ENCODE assay signal across 26 mouse cellular contexts in genomic region chr19:56944826-56945225, GRCm38 (mm10).
DNase-seq lines count a peak whose midpoint lies in the region; ATAC-seq lines count a peak whose summit lies in the region.
"Had no signal": no experiment of that assay in that cellular context is flagged by ENCODE, and none has a peak within 500 bp of the region (broad histone marks: within the 10 kb centered on the region; RNA-seq: fewer than 3 reads in every experiment).

No protein-coding gene starts in this region.

- DNase-seq in kidney, adult 8-10 months: no peak
- no peak for DNase-seq in lung, postnatal 25 days (ENCODE audit: low spot score)
- no peak for DNase-seq in urinary bladder, adult 2 months (ENCODE audit: low spot score)
- DNase-seq: B cell, adult 2 months; cerebellum, adult 11 months; cerebellum, postnatal 10 days; gastrocnemius, postnatal 14 days; heart, postnatal 10 days; liver; lung, postnatal 10 days; thymus, adult 18-20 months; thymus, postnatal 4 days had no signal

- H3K9me3 ChIP-seq in kidney, embryonic 16.5 days (ENCODE audit: low read length): peaks cover 5% of the 10 kb centered on the region; the same call in 1 of the 2 replicates
- H3K9me3 ChIP-seq in lung, embryonic 16.5 days (ENCODE audit: control insufficient read depth, low read length): peaks cover 3% of the 10 kb centered on the region
- H3K9me3 ChIP-seq in intestine, embryonic 15.5 days: no peaks in the 10 kb centered on the region
- no peaks in the 10 kb centered on the region for H3K9me3 ChIP-seq in forebrain, embryonic 13.5 days (replicated peaks)
- H3K9me3 ChIP-seq: limb, embryonic 10.5 days; liver, embryonic 15.5 days; midbrain, embryonic 15.5 days; neural tube, embryonic 13.5 days had no signal

- H3K4me2 ChIP-seq in kidney, embryonic 16.5 days (replicated peaks; ENCODE audit: low read depth, low read length): no peak overlapping the region
- no peak overlapping the region for H3K4me2 ChIP-seq in lung, embryonic 16.5 days (ENCODE audit: low read depth, low read length)
- H3K4me2 ChIP-seq in intestine, embryonic 15.5 days (replicated peaks): no peak overlapping the region
- H3K4me2 ChIP-seq in forebrain, embryonic 13.5 days: no peak overlapping the region
- H3K4me2 ChIP-seq: heart, embryonic 12.5 days; liver, embryonic 15.5 days; midbrain, embryonic 15.5 days; neural tube, embryonic 13.5 days had no signal

- no peak for ATAC-seq in kidney, embryonic 16.5 days (ENCODE audit: low FRiP score, low TSS enrichment)
- no peak for ATAC-seq in lung, embryonic 16.5 days (ENCODE audit: low read depth)
- ATAC-seq in intestine, embryonic 15.5 days: no peak
- no peak for ATAC-seq in forebrain, embryonic 13.5 days
- ATAC-seq: forebrain, embryonic 16.5 days; hindbrain, postnatal 0 days; midbrain, embryonic 15.5 days had no signal

- no peaks in the 10 kb centered on the region; the same call in 1 of the 2 replicates for H3K36me3 ChIP-seq in kidney, embryonic 16.5 days (ENCODE audit: insufficient read depth, low read length)
- H3K36me3 ChIP-seq in lung, embryonic 16.5 days (ENCODE audit: control insufficient read depth, insufficient read depth, low read length): 0 out of 2 replicates have a peak, but pooled peaks cover 2% of the 10 kb centered on the region
- H3K36me3 ChIP-seq in intestine, embryonic 15.5 days: no peaks in the 10 kb centered on the region
- no peaks in the 10 kb centered on the region for H3K36me3 ChIP-seq in forebrain, embryonic 13.5 days (ENCODE audit: poor library complexity, severe bottlenecking)
- H3K36me3 ChIP-seq: embryonic facial prominence, embryonic 10.5 days; heart, embryonic 12.5 days; limb, embryonic 10.5 days; liver, embryonic 15.5 days; midbrain, embryonic 15.5 days had no signal

- no peaks in the 10 kb centered on the region for H3K27me3 ChIP-seq in kidney, embryonic 16.5 days (ENCODE audit: insufficient read depth, low read length)
- no peaks in the 10 kb centered on the region for H3K27me3 ChIP-seq in lung, embryonic 16.5 days (ENCODE audit: control insufficient read depth, insufficient read depth, low read depth, low read length)
- H3K27me3 ChIP-seq in intestine, embryonic 15.5 days (replicated peaks): no peaks in the 10 kb centered on the region
- no peaks in the 10 kb centered on the region for H3K27me3 ChIP-seq in forebrain, embryonic 13.5 days
- H3K27me3 ChIP-seq: CH12.LX; heart, embryonic 12.5 days; liver, embryonic 15.5 days; midbrain, embryonic 15.5 days; neural tube, embryonic 13.5 days had no signal

- no peak overlapping the region for H3K9ac ChIP-seq in kidney, embryonic 16.5 days (replicated peaks; ENCODE audit: low read length)
- H3K9ac ChIP-seq in lung, embryonic 16.5 days (ENCODE audit: low read length): no peak overlapping the region
- no peak overlapping the region for H3K9ac ChIP-seq in intestine, embryonic 15.5 days
- no peak overlapping the region for H3K9ac ChIP-seq in forebrain, embryonic 13.5 days
- H3K9ac ChIP-seq: heart, embryonic 12.5 days; liver, embryonic 15.5 days; midbrain, embryonic 15.5 days; neural tube, embryonic 13.5 days had no signal

- H3K4me1 ChIP-seq in kidney, embryonic 16.5 days (ENCODE audit: insufficient read depth, low read length): peaks cover 12% of the 10 kb centered on the region
- no peaks in the 10 kb centered on the region; the same call in 1 of the 2 replicates for H3K4me1 ChIP-seq in lung, embryonic 16.5 days (replicated peaks; ENCODE audit: control insufficient read depth, insufficient read depth, low read length)
- peaks cover 8% of the 10 kb centered on the region; the same call in 1 of the 2 replicates for H3K4me1 ChIP-seq in intestine, embryonic 15.5 days (replicated peaks)
- no peaks in the 10 kb centered on the region for H3K4me1 ChIP-seq in forebrain, embryonic 13.5 days
- H3K4me1 ChIP-seq: liver, embryonic 15.5 days; megakaryocyte, embryonic 14.5 days; midbrain, embryonic 15.5 days had no signal

- 94% methylated on average over 3 of the region's 3 CpGs for WGBS in kidney, embryonic 16.5 days
- WGBS in lung, embryonic 16.5 days: 98% methylated on average over 3 of the region's 3 CpGs
- 97% methylated on average over 3 of the region's 3 CpGs for WGBS in intestine, embryonic 15.5 days
- WGBS in forebrain, embryonic 13.5 days: 96% methylated on average over 3 of the region's 3 CpGs

- peak overlapping the region; percentile 82 for H3K27ac ChIP-seq in kidney, embryonic 16.5 days (ENCODE audit: low read length)
- H3K27ac ChIP-seq in lung, embryonic 16.5 days (ENCODE audit: low read length): peak overlapping the region; percentile 7; the same call in 1 of the 2 replicates
- H3K27ac ChIP-seq in intestine, embryonic 15.5 days: 0 out of 2 replicates have a peak overlapping the region, but pooled peaks have one; percentile 10
- no peak overlapping the region for H3K27ac ChIP-seq in forebrain, embryonic 13.5 days
- H3K27ac ChIP-seq: embryonic facial prominence, embryonic 10.5 days; hindbrain, postnatal 0 days; limb, embryonic 10.5 days; liver, embryonic 15.5 days; midbrain, embryonic 15.5 days; neural tube, embryonic 13.5 days had no signal

- no peak overlapping the region for H3K4me3 ChIP-seq in kidney, embryonic 16.5 days (ENCODE audit: low read length)
- H3K4me3 ChIP-seq in lung, embryonic 16.5 days (ENCODE audit: low read length): no peak overlapping the region
- H3K4me3 ChIP-seq in intestine, embryonic 15.5 days (replicated peaks): no peak overlapping the region
- H3K4me3 ChIP-seq in forebrain, embryonic 13.5 days: no peak overlapping the region
- H3K4me3 ChIP-seq: embryonic facial prominence, embryonic 10.5 days; heart, embryonic 12.5 days; limb, embryonic 10.5 days; liver, embryonic 15.5 days; megakaryocyte, embryonic 14.5 days; midbrain, embryonic 15.5 days; neural tube, embryonic 13.5 days had no signal
